Mouse (Mus musculus): ENCODE results near the gene Cldn14.

DNA sequence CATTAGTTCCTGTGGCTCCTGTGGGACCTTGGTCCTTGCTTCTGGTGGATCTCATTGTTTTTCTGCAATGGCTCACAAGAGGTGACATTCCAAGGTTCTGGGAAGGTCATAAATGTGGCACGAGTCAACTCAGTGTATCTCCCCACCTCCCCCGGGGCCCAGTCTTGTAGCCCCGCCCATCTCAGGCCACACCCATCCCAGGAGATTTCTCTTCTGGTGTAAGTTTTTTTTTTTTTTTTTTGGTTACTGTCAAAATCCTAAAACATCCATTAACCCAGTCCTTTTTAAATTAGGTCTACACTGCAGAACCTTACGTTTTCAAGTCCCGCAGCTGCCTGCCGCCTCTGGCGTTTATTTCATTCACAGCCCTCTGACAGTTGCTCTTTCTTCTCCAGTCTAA is 73.6 kb downstream of the Cldn14 start:
- TF ChIP-seq POLR2A (IDR thresholded peaks at IDR 0.05; ENCODE audit: control insufficient read depth, low read depth, low read length) (no peak), CTCF (IDR thresholded peaks at IDR 0.05; ENCODE audit: control insufficient read depth, insufficient read depth, insufficient replicate concordance, low read depth, low read length) (no peak)

Measured in testis, adult 2 months (tissue).